Mouse (Mus musculus) heart, adult 8-10 months (tissue): ENCODE data around the gene 6030408B16Rik. TPM values are rescaled to one million over a fixed set of nuclear protein-coding genes. Genes with fewer than 3 reads are reported as not detected.
"Not testable (repeated sequence)": the region's sequence is repeated elsewhere in the genome, so short reads cannot be mapped to it uniquely, and the experiment has no call there.

Experiments
- DNase-seq: peaks from one replicate; pipeline ENCODE4 v3.0.0; 2022; ENCODE audit warnings: low spot score
- total RNA-seq, 4 experiments: library from RNA; stranded (reverse); gene quantifications; 2 replicates each; pipeline ENCODE4 v1.2.4; 2022

6030408B16Rik gene
- total RNA-seq, 4 experiments from 2014 or later: 0.54 to 2.1 (median 1.1) TPM

GRCm38 (mm10) chr15:101321126-101321525 lies 28.1 kb downstream of the 6030408B16Rik start:
- no peak for DNase-seq

GRCm38 (mm10) chr15:101322106-101322505 lies 29.1 kb downstream of the 6030408B16Rik start:
- DNase-seq: no peak

- DNase-seq: no peak
Measured at GRCm38 (mm10) chr15:101322640-101323039, 29.6 kb downstream of the 6030408B16Rik start.

GRCm38 (mm10) chr15:101323511-101323910 lies 30.5 kb downstream of the 6030408B16Rik start:
- DNase-seq: no peak

DNA sequence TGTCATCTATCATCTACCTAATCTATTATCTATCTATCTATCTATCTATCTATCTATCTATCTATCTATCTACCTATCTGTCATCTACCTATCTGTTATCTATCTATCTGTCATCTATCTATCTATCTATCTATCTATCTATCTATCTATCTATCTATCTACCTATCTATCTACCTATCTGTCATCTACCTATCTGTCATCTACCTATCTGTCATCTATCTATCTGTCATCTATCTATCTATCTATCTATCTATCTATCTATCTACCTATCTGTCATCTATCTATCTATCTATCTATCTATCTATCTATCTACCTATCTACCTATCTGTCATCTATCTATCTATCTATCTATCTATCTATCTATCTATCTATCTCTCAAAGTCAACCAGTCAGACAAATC lies 31.4 kb downstream of the 6030408B16Rik start:
- DNase-seq: not testable (repeated sequence)

GRCm38 (mm10) chr15:101325991-101326534 lies 33.1 kb downstream of the 6030408B16Rik start:
- no peak for DNase-seq

DNA sequence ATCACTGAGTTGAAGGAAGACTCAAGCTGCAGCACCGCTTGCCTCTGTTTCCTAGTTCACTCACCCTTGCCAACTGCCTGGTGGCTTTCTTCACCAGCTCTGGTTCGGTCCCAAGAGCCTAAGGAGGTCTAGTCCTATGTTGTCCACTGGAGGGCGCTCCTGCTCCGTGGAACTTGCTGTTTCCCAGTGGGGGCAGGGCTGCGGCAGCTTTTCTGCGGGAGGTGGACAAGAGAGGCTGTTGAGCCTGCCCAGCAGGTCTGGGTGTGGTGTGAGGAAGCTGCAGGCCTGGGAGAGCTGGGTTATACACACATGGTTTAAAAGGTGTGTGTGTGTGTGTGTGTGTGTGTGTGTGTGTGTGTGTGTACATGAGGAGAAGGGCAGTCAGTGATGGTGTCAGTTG lies 34.3 kb downstream of the 6030408B16Rik start:
- DNase-seq: peak; percentile 81

GRCm38 (mm10) chr15:101328876-101329563 lies 36.0 kb downstream of the 6030408B16Rik start:
- DNase-seq: no peak

DNA sequence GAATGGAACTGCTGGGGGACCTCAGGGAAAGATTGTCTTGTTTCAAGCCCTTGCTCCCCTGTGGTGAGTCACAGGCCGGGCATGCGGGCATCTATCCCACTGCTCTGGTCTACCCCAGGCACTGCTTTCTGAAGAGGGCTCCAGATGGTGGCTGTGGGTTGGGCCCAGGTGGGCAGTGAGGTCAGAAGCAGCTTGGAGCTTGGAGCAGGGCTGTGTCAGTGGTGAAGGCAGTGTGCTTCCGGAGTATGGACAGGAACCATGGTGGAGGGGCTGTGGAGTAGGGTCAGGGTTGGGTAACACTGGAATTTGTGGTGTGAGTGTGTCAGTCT lies 36.5 kb downstream of the 6030408B16Rik start:
- DNase-seq: no peak

DNA sequence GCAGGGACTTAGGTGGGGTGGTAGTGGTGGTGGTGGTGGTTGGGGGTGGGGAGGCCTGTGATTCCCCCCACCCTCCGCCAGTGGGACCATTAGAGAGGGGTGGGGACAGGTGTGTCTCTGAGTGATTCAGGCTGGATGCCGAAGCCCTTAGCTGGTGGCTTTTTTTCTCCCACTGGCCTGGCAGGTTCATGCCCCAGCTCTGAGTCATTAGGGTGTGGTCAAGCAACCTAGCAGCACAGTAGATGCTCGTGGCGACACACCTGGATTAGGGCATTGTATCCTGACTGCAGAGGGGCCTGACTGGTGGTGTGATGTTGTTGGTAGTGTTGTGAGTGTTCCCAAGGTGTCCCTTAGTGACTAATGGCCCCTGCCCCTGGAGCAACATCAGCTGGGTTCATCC lies 38.1 kb downstream of the 6030408B16Rik start:
- DNase-seq: no peak

- no peak for DNase-seq
Measured at GRCm38 (mm10) chr15:101332370-101332769, 39.4 kb downstream of the 6030408B16Rik start.

DNA sequence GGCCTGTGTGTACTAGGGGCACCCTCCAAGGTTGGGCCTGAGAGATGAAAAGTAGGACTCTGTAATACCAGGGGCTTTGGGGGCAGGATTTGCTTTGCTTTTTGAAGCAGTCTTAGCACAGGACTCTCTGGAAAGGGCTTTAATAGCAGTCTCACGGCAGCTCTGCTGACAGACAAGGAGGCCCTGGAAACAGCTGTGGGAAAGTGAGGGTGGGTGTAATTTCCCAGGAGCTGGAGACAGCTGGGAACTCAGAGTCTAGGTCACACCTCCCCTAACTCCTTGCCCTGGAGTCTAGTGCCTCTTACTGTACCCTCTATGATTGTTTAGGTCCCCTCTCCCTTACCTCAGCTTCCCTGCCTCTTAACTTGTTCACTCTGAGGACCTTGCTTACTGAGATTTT lies 40.2 kb downstream of the 6030408B16Rik start:
- no peak for DNase-seq

- no peak for DNase-seq
Measured at GRCm38 (mm10) chr15:101333648-101334047, 40.6 kb downstream of the 6030408B16Rik start.

DNA sequence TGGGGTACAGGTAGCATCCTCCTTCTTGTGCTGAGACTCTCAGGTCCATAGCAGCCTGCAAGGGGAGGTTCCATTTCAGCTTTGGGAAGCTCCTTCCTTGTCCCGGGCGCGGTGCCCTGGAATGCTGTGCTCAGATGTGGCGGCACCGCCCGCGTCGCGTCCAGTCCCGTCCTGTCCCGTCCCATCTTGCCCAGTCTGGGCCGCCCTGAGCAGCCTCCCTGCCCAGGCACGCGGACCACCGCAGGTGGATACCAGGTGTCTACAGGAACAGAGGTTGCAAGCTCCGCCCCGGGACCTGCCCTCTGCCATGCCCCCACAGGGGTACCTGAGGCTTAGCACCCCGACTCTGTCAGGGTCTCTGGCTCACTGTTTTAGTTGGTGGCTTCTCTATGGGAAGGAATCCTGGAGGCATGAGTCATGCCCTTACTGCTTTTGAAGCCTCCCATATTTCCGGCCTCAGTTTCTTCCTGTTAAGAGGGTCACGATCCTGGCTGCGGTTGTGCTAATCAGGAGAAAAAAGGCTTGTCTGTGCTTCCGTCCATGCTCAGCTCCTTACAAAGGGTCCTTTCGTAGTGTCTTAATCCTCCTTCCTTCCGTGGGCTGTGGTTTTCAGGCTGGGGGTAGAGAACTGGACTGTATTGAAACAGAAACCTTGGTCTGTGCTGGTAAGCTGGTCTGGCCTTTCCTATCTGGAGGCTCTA lies 43.6 kb downstream of the 6030408B16Rik start:
- DNase-seq: no peak

DNA sequence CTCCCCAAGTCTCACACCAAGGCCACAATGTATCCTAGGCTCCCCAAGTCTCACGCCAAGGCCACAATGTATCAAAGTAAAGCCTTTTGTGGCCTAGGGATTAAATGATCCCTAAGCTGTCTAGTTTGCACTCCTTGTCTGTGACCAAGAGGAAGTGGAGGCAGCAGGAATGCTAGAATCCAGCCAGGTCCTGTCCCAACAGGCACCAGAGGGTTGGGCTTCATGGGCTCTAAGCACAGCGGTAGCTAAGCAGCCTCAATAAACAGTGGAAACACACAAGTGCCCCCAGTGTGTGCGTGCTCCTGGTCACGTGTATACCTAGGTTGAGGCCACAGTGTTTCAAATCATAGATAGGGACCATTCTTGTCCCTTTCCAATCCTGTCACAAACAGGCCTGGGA lies 45.3 kb downstream of the 6030408B16Rik start:
- DNase-seq: no peak

DNA sequence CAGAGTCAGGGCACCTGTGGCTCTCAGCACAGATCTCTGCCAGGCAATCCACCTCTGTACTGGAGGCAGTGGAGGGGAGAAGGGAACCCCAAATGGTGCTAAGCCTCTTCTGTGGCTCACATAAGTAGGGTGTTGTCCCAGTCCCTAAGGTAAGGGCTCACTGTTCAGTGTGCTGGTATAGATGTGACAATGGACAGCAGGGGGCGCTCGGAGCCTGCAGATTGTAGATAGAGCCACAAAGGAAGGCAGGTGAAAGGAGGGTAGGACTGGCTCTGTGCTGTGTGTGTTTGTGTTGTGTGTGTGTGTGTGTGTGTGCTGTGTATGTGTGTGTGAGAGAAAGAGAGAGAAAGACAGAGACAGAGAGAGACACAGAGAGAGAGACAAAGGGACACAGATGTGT lies 46.5 kb downstream of the 6030408B16Rik start:
- DNase-seq: peak; percentile 85

GRCm38 (mm10) chr15:101341797-101342515 lies 48.9 kb downstream of the 6030408B16Rik start:
- peak; percentile 37 for DNase-seq

Other genes with a start within 250 kb of the 6030408B16Rik start
- under 1 TPM in 1 of 4 experiments, not detected in 3; 0.25 TPM for gene Gm47841, start 245.8 kb upstream of the 6030408B16Rik start, total RNA-seq
- gene Fignl2, start 214.6 kb upstream of the 6030408B16Rik start, total RNA-seq: 1 to 10 TPM in 3 of 4 experiments, under 1 TPM in 1; 0.84 to 1.5 (median 1.2) TPM
- not detected for gene Ankrd33, start 177.5 kb upstream of the 6030408B16Rik start, total RNA-seq
- gene Acvrl1, start 164.7 kb upstream of the 6030408B16Rik start, total RNA-seq: 10 to 100 TPM; 19.8 to 30.3 (median 23.0) TPM
- 10 to 100 TPM; 12.1 to 14.7 (median 13.9) TPM for gene Acvr1b, start 119.1 kb upstream of the 6030408B16Rik start, total RNA-seq
- gene Grasp, start 69.0 kb upstream of the 6030408B16Rik start, total RNA-seq: 10 to 100 TPM in 1 of 4 experiments, 1 to 10 TPM in 3; 7.6 to 10.2 (median 9.5) TPM
- gene Nr4a1, start 38.9 kb upstream of the 6030408B16Rik start, total RNA-seq: 10 to 100 TPM in 3 of 4 experiments, 1 to 10 TPM in 1; 7.0 to 23.9 (median 12.6) TPM
- 10 to 100 TPM; 21.1 to 25.4 (median 21.4) TPM for gene Atg101, start 8.9 kb upstream of the 6030408B16Rik start, total RNA-seq
- 1 to 10 TPM; 1.5 to 4.7 (median 2.4) TPM for gene Krt80, start 77.0 kb downstream of the 6030408B16Rik start, total RNA-seq
- gene Krt7, start 117.8 kb downstream of the 6030408B16Rik start, total RNA-seq: 1 to 10 TPM; 1.4 to 3.6 (median 2.7) TPM
- gene Krt87, start 145.6 kb downstream of the 6030408B16Rik start, total RNA-seq: not detected
- not detected for gene Krt88, start 154.5 kb downstream of the 6030408B16Rik start, total RNA-seq
- not detected for gene Krt81, start 170.5 kb downstream of the 6030408B16Rik start, total RNA-seq
- not detected for gene Krt86, start 180.3 kb downstream of the 6030408B16Rik start, total RNA-seq
- not detected for gene Krt83, start 198.3 kb downstream of the 6030408B16Rik start, total RNA-seq
- not detected for gene Gm49425, start 224.0 kb downstream of the 6030408B16Rik start, total RNA-seq
- gene Krt84, start 239.6 kb downstream of the 6030408B16Rik start, total RNA-seq: not detected